Mouse (Mus musculus) neural tube, embryonic 14.5 days (tissue): ENCODE data around the gene Kat8. TPM values are rescaled to one million over a fixed set of nuclear protein-coding genes. Genes with fewer than 3 reads are reported as not detected.

Experiments used
- ATAC-seq: fragments of 200-750 bp; cut with Nextera tagmentation; 2 replicates; pipeline ENCODE4 v1.8.0; 2017; ENCODE audit warnings: low read depth, mild to moderate bottlenecking, moderate TSS enrichment, moderate library complexity
- H3K27ac ChIP-seq: fragments of 300-500 bp; sonication (generic); 2 replicates; pipeline ENCODE4 v1.5.1; 2014; ENCODE audit warnings: low read depth, mild to moderate bottlenecking, control low read depth, low read length, moderate library complexity, mixed read lengths
- H3K27me3 ChIP-seq: fragments of 300-500 bp; sonication (generic); 2 replicates; pipeline ENCODE4 v1.6.1; 2014; ENCODE audit warnings: low read length; ENCODE audit not compliant: control insufficient read depth, insufficient read depth
- H3K36me3 ChIP-seq: fragments of 300-500 bp; sonication (generic); 2 replicates; pipeline ENCODE4 v1.6.1; 2014; ENCODE audit warnings: low read length, mixed read lengths; ENCODE audit not compliant: control insufficient read depth, insufficient read depth
- H3K4me1 ChIP-seq: fragments of 300-500 bp; sonication (generic); 2 replicates; pipeline ENCODE4 v1.6.1; 2014; ENCODE audit warnings: low read length; ENCODE audit not compliant: control insufficient read depth, insufficient read depth
- H3K4me2 ChIP-seq: fragments of 300-500 bp; sonication (generic); 2 replicates; pipeline ENCODE4 v1.6.1; 2014; ENCODE audit warnings: mild to moderate bottlenecking, low read depth, low read length, control low read depth
- H3K4me3 ChIP-seq: fragments of 300-500 bp; sonication (generic); 2 replicates; pipeline ENCODE4 v1.5.1; 2014; ENCODE audit warnings: low read depth, low read length, control low read depth, mixed read lengths
- H3K9ac ChIP-seq: fragments of 300-500 bp; sonication (generic); replicated peaks from 2 replicates; pipeline ENCODE4 v1.6.1; 2014; ENCODE audit warnings: low read depth, mild to moderate bottlenecking, control low read depth, low read length, mixed read lengths
- H3K9me3 ChIP-seq: fragments of 300-500 bp; sonication (generic); 2 replicates; pipeline ENCODE4 v1.6.1; 2016; ENCODE audit warnings: low read length; ENCODE audit not compliant: control insufficient read depth
- WGBS: fragments of 180-500 bp; shearing (Covaris S2); extraction: QIAGEN DNeasy Blood & Tissue Kit; methylation state at CpG from one replicate; pipeline ENCODE4 v1.1.7; 2014; 5-methylcytosine and 5-hydroxymethylcytosine counted together
- polyA plus RNA-seq: library from polyadenylated mRNA; unstranded; fragments of >200 nt; fragmentation: Nextera tagmentation; extraction: Ambion mirVana; gene quantifications from 2 replicates; pipeline ENCODE4 v1.2.1, GENCODE M21; 2014

The Kat8 gene
- polyA plus RNA-seq, 1 experiment from 2014 or later = 49.4 TPM

DNA sequence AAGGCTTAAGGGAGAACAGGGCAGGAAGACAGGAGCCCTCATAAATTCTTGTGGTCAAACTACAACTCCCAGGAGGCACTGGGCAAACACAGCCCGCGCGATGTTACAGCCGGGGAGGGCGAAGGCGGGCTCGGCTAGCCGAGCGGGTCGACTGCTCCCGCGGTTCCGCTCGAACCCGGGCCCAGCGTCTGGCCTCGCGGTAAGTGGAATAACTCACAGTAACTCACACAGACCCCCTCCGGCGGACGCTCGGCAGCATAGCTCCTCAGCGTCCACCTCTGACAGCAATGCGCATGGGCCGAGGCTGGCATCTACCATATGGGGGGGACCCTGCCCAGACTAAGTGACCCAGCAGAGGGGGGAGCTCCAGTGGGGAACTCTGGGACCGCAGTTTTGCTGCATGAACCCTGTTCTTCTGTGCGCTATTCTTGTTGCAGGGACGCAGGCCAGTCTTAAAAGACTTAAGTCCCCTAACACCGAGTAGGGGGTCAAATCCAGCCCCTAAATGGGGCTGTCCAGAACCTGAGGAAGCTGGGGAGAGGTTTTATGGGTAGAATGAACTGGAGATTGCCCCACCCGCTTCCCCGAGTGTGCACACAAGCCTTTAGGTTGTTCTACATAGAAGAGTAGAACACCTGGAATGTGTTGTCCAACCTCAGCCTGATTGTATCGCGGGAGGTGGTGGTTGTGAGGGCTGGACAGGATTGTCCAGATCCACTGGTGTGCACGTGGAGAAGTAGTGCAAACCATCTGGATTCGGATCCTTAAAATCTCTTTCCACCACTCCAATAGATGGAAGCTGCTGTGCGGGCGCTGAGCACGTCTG is 8.1 kb upstream of the Kat8 start, which contains the start of gene Bckdk:
TSS of gene Bckdk (plus strand) at position 112 of the 826 bp plus-strand sequence.
- 7% methylated on average over 38 of the region's 38 CpGs for WGBS
- H3K36me3 ChIP-seq = peaks cover 14% of the 10 kb centered on the region
- peak within 1 kb of the TSS; percentile 68 for H3K4me2 ChIP-seq
- peak; percentile 87 for ATAC-seq
- no peaks in the 10 kb centered on the region for H3K9me3 ChIP-seq
- H3K27me3 ChIP-seq = no peaks in the 10 kb centered on the region
- peak within 1 kb of the TSS; percentile 84 for H3K27ac ChIP-seq
- H3K9ac ChIP-seq = peak within 1 kb of the TSS; percentile 72
- H3K4me1 ChIP-seq = 0 out of 2 replicates have a peak, but pooled peaks cover 8% of the 10 kb centered on the region
- H3K4me3 ChIP-seq = peak within 1 kb of the TSS; percentile 51

DNA sequence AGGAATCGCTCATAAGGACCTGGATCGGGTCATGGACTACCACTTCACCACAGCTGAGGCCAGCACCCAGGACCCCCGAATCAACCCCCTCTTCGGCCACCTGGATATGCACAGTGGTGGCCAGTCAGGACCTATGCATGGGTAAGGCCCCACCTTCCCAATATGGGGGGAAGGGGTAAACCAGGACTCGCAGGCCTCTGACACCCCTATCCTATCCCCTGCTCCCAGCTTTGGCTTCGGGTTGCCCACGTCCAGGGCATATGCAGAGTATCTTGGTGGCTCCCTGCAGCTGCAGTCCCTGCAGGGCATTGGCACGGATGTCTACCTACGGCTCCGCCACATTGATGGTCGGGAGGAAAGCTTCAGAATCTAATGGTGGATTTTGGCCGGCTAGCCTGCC is 4.4 kb upstream of the Kat8 start:
- Histone ChIP-seq H3K9ac (no peak overlapping the region), H3K4me3 (no peak overlapping the region), H3K4me1 (peaks cover 10% of the 10 kb centered on the region; the same call in 1 of the 2 replicates), H3K27me3 (no peaks in the 10 kb centered on the region), H3K9me3 (no peaks in the 10 kb centered on the region), H3K4me2 (no peak overlapping the region), H3K27ac (no peak overlapping the region), H3K36me3 (peaks cover 19% of the 10 kb centered on the region)
- no peak for ATAC-seq
- WGBS = 97% methylated on average over 12 of the region's 12 CpGs

DNA sequence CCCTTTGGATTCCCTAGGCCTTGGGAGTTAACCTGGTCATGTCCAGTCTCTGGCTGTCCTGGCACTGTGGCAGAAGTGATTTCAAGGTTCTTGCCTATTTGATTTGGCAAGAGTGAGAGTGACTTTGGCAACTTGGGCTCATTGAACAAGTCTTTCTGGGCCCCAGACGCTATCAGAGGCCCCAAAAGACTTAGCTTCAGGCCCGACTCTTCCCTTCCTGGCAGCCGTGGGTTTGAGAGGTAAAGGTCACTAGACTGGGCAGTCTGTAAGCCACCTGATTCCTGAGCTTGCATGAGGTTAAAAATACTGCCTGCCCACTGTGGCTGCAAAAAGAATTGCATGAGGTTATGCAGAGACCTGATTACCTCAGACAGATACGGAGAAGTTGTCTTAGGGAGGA is 3.7 kb upstream of the Kat8 start:
- WGBS = 93% methylated on average over 4 of the region's 4 CpGs
- Histone ChIP-seq H3K4me1 (peaks cover 13% of the 10 kb centered on the region; the same call in 1 of the 2 replicates), H3K27ac (no peak overlapping the region), H3K4me3 (no peak overlapping the region), H3K36me3 (peaks cover 19% of the 10 kb centered on the region), H3K4me2 (no peak overlapping the region), H3K9me3 (no peaks in the 10 kb centered on the region), H3K27me3 (no peaks in the 10 kb centered on the region), H3K9ac (no peak overlapping the region)
- no peak for ATAC-seq

DNA sequence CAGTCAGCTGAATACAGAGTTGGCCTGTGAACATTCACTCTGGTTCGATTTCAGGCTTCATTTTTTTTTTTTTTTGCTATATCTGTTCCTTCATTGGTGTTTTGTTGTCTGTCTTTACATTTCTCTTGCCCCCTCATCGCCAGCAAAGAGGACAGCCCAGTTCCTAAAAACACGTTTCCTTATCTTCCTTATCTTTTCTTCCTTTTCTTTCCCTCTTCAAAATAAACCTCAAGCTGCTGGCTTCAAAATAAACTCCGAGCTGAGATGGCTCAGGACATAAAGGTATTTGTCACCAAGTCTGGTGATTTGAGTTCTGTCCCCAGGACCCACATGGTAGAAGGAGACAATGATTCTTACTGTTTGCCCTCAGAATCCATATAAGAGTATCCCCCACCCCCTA is 622 bp downstream of the Kat8 start:
- H3K4me2 ChIP-seq = peak overlapping the region; percentile 59
- peaks cover 5% of the 10 kb centered on the region; the same call in 1 of the 2 replicates for H3K4me1 ChIP-seq
- H3K4me3 ChIP-seq = peak overlapping the region; percentile 65
- 27% methylated on average over 4 of the region's 4 CpGs for WGBS
- H3K36me3 ChIP-seq = peaks cover 20% of the 10 kb centered on the region
- peak overlapping the region; percentile 61 for H3K9ac ChIP-seq
- no peaks in the 10 kb centered on the region for H3K9me3 ChIP-seq
- no peak for ATAC-seq
- 0 out of 2 replicates have a peak overlapping the region, but pooled peaks have one; percentile 70 for H3K27ac ChIP-seq
- H3K27me3 ChIP-seq = no peaks in the 10 kb centered on the region

- H3K4me3 ChIP-seq = no peak overlapping the region
- H3K36me3 ChIP-seq = peaks cover 13% of the 10 kb centered on the region
- no peak overlapping the region for H3K9ac ChIP-seq
Measured at GRCm38 (mm10) chr7:127915293-127915692, 3.0 kb downstream of the Kat8 start.

GRCm38 (mm10) chr7:127918203-127918602 is 5.9 kb downstream of the Kat8 start:
- Histone ChIP-seq H3K4me1 (peaks cover 1% of the 10 kb centered on the region; the same call in 1 of the 2 replicates), H3K36me3 (peaks cover 21% of the 10 kb centered on the region), H3K9me3 (no peaks in the 10 kb centered on the region), H3K4me3 (no peak overlapping the region), H3K27ac (no peak overlapping the region), H3K9ac (no peak overlapping the region), H3K27me3 (no peaks in the 10 kb centered on the region), H3K4me2 (no peak overlapping the region)
- no peak for ATAC-seq
- 60% methylated on average over 3 of the region's 3 CpGs for WGBS

More at GRCm38 (mm10) chr7:127915293-127915692, 3.0 kb downstream of the Kat8 start:
- ATAC-seq = no peak
- H3K4me1 ChIP-seq = peaks cover 5% of the 10 kb centered on the region; the same call in 1 of the 2 replicates
- H3K27ac ChIP-seq = no peak overlapping the region
- H3K9me3 ChIP-seq = no peaks in the 10 kb centered on the region
- no peaks in the 10 kb centered on the region for H3K27me3 ChIP-seq
- 92% methylated on average over 12 of the region's 12 CpGs for WGBS
- H3K4me2 ChIP-seq = no peak overlapping the region

DNA sequence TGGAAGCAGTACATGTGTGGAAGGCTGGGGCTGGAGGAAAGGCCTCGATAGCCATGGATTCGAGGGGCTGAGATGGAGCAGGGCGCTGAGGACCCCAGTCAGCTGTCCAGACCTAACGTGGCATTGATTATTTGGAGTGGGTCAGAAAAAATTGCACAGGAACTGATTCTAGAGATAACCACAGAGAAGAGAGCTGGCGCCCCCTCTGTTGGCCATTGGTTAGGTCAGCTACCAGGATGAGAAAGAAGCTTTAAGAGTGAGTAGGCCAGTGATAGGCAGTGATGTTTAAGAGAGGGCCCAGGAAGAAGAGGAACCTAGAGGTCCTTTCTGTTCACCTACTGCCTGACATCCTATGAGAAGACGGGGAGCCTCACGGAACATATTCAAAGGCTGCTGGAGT is 7.0 kb downstream of the Kat8 start:
- Histone ChIP-seq H3K9me3 (no peaks in the 10 kb centered on the region), H3K4me3 (no peak overlapping the region), H3K27ac (no peak overlapping the region), H3K9ac (no peak overlapping the region), H3K4me2 (no peak overlapping the region), H3K36me3 (peaks cover 23% of the 10 kb centered on the region), H3K4me1 (no peaks in the 10 kb centered on the region), H3K27me3 (no peaks in the 10 kb centered on the region)
- 78% methylated on average over 7 of the region's 7 CpGs for WGBS
- ATAC-seq = no peak

DNA sequence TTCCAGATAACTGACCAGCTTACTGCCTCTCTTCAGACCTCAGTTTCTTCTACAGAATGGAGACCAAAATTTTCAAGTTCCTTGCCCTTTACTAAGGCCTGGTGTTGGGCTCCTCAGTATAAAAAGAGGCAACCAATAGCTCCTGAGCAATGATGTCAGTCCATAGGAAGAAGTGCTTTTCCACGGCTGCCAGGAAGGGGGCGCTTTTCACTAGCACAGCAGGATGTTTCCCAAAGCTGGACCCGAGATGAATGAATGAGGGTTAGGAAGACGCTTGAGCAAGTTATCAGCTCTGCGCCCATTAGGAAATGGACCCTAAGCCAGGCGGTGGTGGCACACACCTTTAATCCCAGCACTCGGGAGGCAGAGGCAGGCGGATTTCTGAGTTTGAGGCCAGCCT is 9.2 kb downstream of the Kat8 start:
- Histone ChIP-seq H3K4me3 (no peak overlapping the region), H3K4me1 (no peaks in the 10 kb centered on the region), H3K36me3 (peaks cover 33% of the 10 kb centered on the region; the same call in 1 of the 2 replicates), H3K4me2 (no peak overlapping the region), H3K9ac (no peak overlapping the region), H3K27ac (no peak overlapping the region), H3K27me3 (no peaks in the 10 kb centered on the region), H3K9me3 (no peaks in the 10 kb centered on the region)
- 68% methylated on average over 8 of the region's 8 CpGs for WGBS
- ATAC-seq = no peak
